Mouse (Mus musculus) gastrocnemius, postnatal 14 days (tissue): ENCODE measurements around the gene Pgls. TPM values are rescaled to one million over a fixed set of nuclear protein-coding genes. Genes with fewer than 3 reads are reported as not detected.

ENCODE experiments used
- DNase-seq: peaks from one replicate; pipeline ENCODE4 v3.0.0; 2021; ENCODE audit warnings: mixed read lengths
- intact Hi-C: fragments of 180-260 bp; cut with DNase I; formaldehyde crosslinking; loops from one replicate; pipeline ENCODE4 v1.15.1; 2025; ENCODE audit warnings: low total_unique reads
- long read RNA-seq, 2 experiments: library from polyadenylated mRNA; stranded (forward); transcript quantifications; one replicate each; pipeline ENCODE4 v2.0.0; 2021
- total RNA-seq, 2 experiments: library from RNA; stranded (reverse); gene quantifications; 2 replicates each; pipeline ENCODE4 v1.2.3; 2021

Pgls gene
- total RNA-seq = 10 to 100 TPM; 40.5 to 43.3 TPM
- long read RNA-seq, experiment 1, transcript Pgls-201 (5 exons, 893 nt) = major isoform, 50 of 55 reads
- long read RNA-seq, experiment 1, partial matches to known transcripts = 3 of 55 reads
- long read RNA-seq, experiment 1, other reads (novel, unspliced or antisense) = 2 of 55 reads
- long read RNA-seq, experiment 2, transcript Pgls-201 (5 exons, 893 nt) = major isoform, 50 of 55 reads
- long read RNA-seq, experiment 2, partial matches to known transcripts = 2 of 55 reads
- long read RNA-seq, experiment 2, other reads (novel, unspliced or antisense) = 2 of 55 reads

DNA sequence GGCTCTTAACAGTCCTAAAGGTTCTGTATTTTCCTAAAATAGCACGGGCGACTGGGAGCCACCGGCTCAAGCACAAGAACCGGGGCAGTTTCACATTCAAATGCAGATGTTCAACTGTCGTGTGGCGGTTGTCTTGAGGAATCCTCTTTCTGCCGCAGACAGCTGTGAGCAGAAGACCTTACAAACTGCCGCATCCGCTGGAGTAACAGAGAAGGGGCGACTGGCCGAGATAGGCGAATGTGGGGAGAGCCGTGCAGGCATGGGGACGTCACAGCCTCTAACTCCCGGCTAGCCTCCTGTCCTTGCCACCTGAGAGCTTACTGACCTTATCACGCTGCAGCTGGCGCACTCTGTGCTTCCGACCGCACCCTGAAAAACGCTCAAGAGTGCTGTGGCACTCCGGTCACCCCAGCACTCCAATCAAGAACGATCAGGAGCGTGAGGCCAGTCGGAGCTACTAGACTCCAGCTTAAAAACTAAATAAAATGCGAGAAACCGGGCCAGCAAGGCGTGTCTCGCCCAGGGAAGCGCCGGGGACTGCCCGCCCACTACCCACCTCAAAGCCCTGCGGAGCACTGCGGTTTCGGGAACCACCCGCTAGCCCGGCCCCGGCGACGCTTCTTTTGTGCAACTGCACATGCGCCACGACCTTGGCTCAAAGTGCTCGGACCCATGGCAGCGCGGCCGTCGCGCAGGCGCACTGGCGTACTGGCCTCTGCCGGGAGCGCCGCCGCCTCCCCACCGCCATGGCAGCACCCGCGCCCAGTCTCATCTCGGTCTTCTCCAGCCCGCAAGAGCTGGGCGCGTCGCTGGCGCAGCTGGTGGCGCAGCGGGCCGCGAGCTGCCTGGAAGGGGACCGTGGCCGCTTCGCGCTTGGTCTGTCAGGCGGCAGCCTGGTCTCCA lies at the start of gene Pgls:
Pgls (plus strand) TSS at position 706 of the 903 bp plus-strand sequence.
- DNase-seq = peak; percentile 94
- intact Hi-C loops = no loop called here

DNA sequence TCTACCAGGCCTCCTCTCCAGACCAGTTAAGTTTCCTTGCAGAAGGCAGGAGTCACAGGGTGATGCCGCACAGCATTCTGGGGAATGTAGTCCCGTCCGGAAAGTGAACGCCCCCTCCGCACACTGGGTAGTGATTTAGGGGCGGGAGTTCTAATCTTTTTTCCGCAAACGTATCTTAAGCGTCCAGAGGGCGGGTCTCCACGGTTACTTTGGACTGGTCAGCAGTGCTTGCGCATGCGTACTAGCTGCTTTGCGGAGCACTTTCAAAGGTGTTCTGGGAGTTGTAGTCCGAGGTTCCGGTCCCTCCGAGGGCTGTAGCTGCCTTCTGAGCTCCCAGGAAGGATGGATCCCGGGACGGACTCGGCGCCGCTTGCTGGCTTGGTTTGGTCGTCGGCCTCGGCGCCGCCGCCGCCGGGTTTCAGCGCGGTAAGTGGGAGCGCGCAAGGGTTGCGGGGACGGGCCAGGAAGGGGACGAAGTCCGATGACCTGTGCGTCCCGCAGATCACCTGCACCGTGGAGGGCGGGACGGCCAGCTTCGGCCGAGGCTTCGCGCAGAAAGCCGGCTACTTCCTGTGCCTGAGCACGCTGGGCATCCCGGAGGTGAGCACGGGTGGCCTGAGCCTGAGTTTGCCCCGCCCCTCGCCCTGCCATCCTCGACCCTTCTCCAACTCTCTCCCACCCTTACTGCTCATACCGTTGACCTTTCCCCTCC lies 49.2 kb upstream of the Pgls start, which contains the start of gene Mvb12a:
Mvb12a (plus strand) TSS at position 291 of the 712 bp plus-strand sequence.
- intact Hi-C loops = no loop called here
- peak; percentile 97 for DNase-seq

DNA sequence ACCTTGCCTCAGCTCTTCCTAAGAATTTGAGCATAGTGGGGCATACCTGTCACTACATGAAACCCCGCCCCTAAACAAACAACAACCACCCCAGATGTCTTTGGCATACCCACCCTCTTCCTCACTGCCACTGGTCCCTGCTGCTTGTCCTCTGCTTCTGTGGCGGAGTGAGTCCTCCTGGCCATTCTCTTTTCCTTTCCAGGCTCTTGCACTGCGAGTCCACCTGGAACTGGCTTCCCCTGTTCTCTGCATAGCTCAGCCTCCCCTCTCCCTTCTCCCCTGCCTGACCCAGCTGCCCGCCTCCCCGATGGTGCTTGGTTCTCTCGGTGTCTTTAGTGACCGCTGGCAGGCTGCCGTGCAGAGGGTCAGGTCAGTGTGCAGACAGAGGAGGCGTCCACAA lies 48.2 kb upstream of the Pgls start:
- no peak for DNase-seq
- intact Hi-C loops = no loop called here

DNA sequence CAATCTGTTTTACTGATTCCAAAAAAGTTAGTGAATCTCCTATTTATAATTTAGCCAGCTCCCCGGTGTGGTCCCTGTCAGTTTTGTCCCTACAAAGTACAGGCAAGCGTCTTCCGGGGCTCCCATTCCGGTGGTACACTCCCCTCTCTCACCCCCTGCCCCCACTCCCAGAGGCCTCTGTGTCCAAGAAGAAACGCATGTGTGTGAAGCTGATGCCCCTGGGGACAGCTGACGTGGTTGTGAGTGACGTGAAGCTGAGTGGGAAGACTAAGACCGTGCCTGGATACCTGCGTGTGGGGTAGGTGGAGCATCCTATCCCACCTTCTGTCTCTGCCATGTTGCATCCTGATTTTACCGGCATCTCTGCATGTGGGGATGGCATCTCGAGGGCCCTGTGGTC lies 46.9 kb upstream of the Pgls start:
- intact Hi-C loops = no loop called here
- no peak for DNase-seq

DNA sequence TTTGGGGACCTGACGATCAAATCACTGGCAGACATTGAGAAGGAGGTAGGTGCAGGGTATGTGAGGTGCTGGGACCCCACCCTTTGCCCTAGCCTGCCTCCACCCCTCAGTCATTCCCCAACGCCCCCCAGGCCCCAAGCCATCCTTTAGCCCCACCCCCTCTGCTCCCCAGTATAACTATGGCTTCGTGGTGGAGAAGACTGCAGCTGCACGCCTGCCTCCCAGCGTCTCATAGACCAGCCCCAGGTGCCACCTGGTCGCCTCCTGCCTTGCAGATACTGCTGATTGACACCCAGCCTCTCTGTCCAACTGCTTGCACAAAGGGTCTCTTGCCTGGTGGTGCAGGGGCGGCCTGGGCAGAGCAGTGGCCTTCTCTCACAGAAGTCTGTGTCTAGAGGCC lies 44.4 kb upstream of the Pgls start:
- intact Hi-C loops = no loop called here
- DNase-seq = no peak

DNA sequence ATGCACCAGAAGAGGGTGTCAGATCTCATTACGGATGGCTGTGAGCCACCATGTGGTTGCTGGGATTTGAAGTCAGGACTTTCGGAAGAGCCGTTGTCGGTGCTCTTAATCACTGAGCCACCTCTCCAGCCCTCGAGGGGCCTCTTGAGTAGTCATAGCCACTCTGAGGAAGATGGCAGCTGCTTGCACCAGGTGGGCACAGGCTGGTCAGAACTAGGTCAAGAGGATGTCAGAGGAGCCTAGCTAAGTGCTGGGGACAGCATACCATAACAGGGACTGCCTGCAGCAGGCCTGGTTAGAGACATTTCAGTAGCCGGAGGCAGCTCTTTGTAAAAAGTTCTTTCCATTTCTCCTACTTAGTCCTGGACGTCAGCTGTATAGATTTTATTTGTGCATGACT lies 41.2 kb upstream of the Pgls start:
- DNase-seq = no peak
- intact Hi-C loops = no loop called here

DNA sequence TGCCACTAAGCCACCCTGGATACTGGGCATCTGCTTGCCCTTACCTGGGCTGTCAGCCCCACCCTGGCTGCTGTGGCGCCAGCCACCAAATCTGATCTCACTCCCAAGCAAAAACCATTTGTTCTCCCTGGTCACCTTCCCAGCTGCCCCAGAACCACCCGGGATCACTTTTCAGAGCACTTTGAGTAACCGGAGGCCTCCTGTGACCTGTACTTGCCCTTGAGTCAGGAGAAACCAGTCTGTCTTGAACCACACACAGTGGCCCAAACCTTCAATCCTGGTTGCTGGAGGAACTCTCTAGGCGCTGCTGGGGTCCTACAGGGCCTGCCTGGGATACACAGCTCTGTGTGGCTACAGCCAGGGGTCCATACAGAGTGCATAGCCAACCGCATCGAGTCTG lies 39.2 kb upstream of the Pgls start:
- no peak for DNase-seq
- intact Hi-C loops = no loop called here

DNA sequence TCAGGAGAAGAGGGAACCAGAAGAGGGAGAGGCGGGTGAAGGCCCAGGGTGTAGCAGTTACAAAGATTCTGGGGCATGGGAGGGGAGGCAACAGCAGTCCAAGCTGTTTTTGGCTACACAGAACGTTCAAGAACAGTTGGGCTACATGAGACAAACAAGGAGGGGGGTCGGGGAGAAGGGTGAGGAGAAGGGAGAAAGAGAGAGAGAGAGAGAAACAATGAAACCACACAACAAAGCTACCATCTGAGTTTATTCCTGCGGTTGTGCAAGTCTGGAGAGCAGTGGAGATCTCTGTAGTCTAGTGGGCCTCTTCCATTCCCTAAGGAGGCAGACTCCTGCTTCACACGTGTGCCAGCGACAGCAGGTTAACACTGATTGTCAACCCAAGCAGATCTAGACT lies 38.0 kb upstream of the Pgls start:
- no peak for DNase-seq
- intact Hi-C loops = no loop called here

DNA sequence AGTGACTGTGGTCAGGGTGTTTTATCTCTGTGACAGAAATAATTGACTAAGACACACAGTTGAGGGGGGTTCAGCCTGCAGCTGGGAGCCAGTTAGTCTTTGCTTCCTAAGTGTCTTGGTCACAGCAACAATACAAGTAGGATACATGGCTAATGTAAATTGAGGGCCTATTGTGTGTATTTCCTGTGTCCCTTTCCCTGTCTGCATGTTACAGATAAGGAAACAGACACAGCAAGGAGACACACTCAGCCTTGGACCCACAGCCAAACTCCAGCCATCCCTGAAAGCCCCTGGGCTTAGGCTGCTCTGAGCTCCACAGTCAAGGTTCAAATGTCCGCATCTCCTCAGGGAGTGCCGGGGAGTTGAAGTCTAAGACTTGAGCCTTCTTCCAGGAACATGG lies 37.3 kb upstream of the Pgls start:
- no peak for DNase-seq
- intact Hi-C loops = no loop called here

DNA sequence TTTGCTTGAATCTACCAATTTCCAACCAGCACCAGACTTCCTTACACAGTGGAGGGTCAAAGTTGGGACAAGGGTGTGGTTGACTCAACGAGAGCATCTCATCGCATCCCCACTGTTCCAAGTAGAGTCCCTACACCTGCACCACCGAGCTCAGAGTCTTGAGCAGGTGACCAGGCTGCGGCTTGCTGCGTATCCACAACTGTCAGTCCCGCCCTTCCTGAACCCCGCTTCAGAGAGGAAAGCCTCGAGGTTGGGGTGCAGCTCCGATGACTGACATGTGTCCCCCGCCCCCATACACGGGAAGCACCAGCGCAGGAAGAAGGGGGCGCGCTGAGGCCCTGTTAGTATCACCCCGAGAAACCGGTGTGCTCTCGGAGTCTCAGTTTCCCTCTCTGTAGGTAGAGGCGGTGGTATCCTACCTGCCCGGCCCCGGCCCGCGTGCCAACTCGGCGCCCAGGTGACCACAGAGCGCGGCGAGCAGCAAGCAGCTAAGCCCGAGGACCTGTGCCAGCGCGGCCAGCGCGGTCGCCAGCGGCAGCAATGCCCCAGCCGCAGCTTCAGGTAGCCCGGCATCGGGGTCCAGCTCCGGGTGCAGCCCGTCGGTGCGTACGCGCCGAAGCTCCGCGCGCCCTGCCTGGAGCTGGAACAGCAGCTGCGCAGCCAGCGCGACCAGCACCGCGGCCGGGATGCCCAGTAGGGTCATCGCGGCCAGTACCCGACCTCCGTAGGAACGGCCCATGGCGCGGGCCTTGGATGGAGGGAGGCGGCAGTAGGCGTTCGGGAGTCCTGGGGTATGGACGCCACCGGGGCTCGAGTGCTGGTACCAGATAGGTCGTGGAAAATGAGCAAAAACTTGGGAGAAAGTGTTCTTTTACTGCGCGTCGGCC lies 33.7 kb upstream of the Pgls start, which contains the start of gene Tmem221:
Tmem221 (minus strand) TSS at position 801 of the 887 bp plus-strand sequence.
- no peak for DNase-seq
- intact Hi-C loops = no loop called here

DNA sequence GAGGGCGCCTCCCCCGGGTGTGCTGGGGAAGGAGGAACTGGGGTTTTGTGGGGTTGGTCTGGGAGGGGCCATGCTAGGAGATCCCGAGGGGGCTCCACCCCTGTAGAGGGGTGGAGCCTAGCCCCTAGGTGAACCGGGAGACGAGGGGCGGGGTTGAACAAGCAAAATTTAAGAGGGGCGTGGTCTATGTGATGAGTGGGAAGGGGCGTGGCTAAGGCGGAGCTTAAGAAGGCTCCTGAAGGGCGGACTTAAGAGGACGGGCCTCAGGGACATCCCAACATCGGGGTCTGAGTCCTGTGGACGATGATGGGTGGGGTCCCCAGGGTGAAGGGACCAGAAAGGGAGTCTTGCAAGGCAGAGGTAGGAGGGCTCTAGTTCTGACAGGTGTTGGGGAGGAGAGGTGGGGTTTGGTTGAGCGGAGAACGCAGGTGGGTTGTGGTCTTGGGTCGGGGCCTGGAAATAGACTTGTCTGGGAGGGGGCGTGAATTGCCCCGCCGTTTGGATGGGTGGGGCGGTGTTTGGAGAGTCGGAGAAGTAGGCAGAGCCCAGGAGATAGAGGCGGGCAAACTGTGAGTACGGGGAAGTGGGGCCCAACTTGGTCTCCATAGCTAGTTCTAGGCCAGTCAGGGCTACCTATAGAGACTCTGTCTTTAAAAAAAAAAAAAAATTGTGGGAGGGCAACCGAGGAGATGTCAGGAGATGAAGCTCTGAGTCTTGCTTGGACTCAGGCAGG lies 32.9 kb upstream of the Pgls start:
- intact Hi-C loops = no loop called here
- DNase-seq = peak; percentile 56

DNA sequence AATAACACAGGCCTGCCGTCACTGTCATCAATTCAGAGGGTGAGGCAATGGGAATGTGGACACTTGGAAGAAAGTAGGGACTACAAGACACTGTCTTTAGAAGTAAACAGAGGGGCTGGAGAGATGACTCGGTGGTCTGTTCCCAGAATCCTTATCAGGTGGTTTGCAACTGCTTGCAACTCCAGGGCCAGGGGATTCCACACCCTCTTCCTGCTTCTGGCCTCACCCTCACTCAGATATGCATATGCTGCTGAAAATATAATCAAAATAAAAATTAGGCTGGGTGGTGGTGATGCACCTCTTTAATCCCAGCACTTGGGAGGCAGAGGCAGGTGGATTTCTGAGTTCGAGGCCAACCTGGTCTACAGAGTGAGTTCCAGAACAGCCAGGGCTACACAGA lies 31.9 kb upstream of the Pgls start:
- intact Hi-C loops = no loop called here
- no peak for DNase-seq

DNA sequence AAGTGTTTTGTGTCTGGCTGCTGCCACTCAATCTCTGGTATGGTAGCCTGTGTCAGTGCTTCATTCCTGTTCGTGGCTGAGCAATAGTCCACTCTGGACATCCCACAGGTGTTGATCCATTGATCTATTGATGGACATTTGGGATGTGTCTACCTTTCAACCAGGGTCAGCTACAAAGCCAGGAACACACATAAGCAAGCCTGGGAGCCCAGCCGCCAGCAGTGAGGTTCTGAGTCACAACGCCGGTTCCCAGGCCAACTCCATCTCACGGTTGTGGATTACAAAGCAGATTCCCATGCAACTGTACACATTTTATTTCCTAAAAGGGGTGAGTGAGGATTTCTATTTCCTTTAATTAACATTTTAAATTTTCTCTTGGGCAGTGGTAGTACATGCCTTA lies 31.2 kb upstream of the Pgls start:
- no peak for DNase-seq
- intact Hi-C loops = no loop called here

DNA sequence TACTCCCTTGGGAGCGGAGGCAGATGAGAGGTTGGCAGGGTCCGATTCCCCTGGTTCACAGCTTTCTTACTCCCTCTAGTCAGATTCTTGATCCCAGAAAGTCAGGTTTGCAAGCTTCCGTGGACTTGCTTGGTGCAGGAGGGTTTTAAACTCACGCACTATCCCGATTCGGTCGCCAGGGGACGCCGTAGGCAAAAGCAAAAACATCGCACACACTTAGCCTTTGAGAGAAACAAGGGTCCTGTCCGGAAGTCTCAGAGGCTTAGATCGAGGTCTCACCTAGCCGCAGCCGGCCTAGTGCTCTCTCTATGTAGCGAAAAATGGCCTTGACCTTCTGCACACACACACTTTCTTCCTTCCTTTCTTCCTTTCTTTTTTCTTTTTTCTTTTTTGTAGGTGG lies 30.6 kb upstream of the Pgls start:
- intact Hi-C loops = no loop called here
- DNase-seq = no peak

DNA sequence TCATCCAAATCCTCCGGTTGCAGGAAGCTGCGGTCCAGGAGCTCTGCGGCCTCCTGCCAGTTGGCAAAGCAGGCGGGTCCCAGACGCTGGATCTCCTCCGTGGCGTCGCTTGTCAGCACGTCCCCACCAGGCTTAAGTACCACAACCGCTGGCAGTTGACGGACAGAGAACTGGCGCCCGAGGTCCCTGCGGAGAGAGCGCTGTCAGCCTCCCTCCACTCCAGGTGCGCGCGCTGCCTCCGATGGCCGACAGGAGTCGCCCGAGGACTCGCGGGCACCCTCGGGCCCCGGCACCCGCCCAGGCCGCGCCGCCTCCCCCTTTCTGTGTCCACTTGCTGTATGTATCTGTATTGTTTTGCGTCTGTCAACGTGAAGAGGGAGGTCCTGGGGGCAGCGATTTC lies 29.2 kb upstream of the Pgls start:
- intact Hi-C loops = loop anchor here (2.0 kb wide), 1 partner anchor 34 kb away; the partner anchor contains the start of gene Fam129c
- DNase-seq = peak; percentile 85

DNA sequence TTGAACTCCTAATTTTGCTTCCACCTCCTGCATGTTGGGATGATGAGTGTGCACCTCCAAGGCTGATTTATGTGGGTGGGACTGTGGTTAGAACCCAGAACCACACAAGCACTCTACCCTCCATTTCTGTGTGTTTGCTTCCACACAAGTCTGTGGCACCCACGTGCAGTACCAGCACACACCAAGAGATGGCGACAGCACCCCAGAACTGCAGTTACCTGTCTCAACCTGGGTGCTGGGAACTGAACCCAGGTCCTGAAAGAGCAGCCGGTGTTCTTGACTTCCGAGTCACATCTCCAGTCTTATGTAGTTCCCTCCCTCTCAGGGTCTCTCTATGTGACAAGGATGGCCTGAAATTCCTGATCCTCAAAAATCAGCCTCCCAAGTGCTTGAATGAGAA lies 28.0 kb upstream of the Pgls start:
- DNase-seq = no peak
- intact Hi-C loops = loop anchor here (2.0 kb wide), 2 partner anchors 33 to 97 kb away; partner anchors contain the start of gene Fam129c

DNA sequence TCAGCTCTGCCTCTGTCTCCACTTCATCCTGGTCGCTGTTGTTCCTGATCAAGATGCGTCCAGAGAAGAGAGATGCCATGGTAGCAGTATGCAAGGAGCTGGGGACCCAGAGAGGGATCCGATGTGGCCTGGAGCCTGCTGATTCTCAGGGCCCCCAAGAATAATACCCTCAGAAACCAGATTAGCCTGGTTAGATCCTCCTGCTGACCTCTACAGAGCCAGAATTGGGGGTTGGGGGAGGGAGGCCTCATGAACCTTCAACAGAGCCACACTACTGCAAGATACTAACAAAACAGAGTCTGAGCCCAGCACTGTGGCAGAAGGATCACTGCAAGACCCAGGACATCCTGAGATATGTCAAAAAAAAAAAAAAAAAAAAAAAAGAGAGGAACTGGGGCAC lies 25.5 kb upstream of the Pgls start, which contains the start of gene Nxnl1:
Nxnl1 (minus strand) TSS at position 101 of the 400 bp plus-strand sequence.
- intact Hi-C loops = no loop called here
- DNase-seq = no peak

DNA sequence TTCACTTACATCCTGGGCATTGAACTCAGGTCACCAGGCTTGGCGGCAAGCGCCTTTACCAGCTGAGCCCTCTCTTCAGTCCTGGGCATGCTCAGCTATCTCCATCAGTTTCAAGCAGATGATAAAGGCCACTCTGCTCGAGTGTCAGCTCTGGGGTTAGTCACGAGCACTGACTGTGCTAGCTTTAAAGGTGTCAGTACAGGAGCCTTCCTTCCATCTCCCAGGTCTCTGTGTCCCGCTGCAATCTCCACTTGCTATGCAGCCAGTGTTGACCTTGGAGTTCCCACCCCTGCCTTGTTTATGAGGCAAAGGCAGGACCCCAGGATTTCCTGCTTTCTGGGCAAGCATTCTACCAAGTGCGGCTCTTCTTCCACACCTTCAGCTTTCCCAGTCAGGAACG lies 24.4 kb upstream of the Pgls start:
- intact Hi-C loops = no loop called here

More for the DNA sequence above, 24.4 kb upstream of the Pgls start:
- DNase-seq = no peak
